Mouse (Mus musculus) CD4-positive, CD25-positive, alpha-beta regulatory T cell, adult 2 months (primary cell): ENCODE results near the gene Txndc11.

Source experiments
- DNase-seq: peaks from one replicate; pipeline ENCODE4 v3.0.0-alpha.2; 2012; ENCODE audit warnings: low read depth, low spot score

Txndc11 gene

DNA sequence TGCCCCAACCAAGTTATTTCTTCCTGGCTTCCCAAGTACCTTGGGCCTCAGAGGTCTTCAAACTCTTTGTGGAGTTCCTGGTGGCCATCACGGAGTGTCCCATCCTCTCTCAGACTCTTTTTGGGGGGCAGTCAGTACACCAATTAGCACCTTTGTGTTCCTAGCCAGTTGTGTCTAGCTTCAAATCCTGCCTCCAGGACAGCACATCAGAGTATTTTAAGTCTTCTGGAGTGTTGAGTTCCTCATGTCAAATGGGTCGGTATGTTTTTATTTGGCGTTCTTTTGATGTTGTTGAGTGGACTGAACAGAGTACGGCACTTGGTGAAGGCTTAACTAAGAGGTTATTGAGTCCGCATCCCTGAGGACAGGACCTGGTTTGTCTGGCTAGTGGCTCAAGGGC, 69.0 kb downstream of the Txndc11 start:
- DNase-seq, result peak; percentile 16

DNA sequence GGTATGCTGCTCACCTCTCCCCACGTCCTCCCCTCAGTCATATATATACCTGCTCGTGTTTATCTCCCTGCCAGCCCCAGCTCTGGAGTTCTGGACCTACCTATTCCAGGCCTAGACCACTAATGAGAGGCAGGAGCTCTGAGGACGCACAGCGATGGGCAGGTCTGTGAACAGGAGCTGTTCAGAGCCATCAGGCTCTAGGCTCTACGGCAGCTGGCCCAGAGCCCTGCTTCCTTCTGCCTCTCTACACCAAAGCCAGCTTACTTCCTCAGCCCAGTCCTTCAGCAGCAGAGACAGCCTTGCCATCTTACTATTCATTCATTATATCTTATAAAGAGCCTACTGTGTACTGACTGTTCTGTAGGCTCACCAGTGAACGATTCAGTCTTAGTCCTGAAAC, 69.7 kb downstream of the Txndc11 start:
- DNase-seq, result no peak

DNA sequence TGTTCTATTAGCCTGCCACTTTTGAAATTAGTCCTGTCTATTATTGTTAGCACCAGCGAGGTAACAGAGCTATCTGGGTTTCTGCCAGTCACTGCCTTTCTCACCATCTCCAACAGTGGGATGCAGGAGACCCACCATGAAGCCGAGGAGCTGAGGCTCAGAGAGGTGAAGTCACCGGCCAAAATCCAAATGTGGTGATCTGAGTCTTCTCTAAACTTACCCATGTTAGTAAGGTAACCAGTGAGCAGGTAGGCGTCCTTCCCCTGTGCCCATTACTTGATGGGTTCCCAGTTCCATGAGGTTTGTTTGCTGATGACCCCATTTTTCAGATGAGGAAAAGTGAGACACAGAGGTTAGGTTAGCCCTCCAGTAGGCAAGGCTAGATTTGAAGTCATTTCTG, 70.1 kb downstream of the Txndc11 start:
- no peak for DNase-seq

DNA sequence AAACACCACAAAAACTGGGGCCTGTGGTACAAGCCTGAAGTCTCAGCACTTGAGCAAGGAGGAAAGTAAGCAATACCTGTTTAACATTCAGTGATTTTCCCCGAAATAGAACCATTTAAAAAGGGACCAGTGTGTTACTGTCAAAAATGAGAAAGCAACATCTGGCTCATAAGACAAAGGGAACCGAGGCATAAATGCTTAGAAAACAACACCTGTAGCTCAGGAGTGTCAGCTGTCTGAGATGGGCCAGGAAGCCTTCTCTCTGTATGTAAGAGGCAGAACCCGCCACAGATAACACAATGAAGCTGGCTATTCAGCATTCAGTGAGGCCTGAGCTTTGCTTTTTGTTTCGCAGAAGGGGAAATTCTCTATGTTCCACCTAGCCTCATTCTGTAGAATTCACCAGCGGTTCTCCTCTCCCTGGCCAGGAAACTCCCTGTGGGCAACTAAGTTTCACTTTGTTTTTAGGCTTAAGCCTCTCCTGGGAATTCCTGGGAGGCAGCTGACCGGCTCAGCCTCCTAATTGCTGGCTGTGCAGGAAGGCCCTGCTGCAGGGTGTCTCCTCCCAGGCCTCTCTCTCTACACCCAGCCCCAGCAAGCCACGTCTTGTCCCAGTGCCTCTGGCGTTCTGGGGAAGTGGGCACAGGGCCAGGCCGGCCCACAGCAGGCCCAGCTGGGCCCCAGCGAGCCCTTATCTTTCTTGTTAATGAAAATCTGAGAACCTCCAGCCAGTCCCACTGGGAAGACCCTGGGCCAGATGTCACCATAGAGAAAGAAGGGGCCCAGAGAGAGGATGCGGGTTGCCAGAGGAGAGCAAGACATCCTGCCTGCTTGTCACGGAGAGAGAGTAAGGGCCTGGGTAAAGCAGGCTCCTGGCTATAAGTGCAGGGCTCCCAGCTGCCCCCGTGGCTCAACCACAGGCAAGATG, 71.4 kb downstream of the Txndc11 start:
- DNase-seq, result peak; percentile 34

DNA sequence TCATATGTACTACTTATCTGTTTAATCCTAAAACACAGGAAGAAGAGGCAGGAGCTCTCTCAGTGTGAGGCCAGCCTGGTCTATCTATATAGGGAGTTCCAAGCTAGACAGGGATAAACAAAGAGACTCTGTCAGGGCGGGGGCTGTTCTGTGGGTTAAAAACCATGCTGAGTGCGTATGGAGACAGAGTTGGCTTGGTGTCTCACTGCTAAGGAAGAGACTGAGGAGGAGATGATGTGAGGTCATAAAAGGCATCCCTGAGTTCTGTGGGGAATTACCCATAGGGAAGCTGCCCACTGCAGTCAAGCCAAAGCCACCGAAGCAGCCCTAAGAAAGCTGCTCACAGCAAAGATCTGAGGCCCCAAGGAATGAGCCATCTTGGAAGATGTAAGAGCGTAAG, 73.8 kb downstream of the Txndc11 start, which contains the start of gene Snn:
TSS of gene Snn (plus strand) at position 301 of the 400 bp plus-strand sequence.
- DNase-seq, result no peak

DNA sequence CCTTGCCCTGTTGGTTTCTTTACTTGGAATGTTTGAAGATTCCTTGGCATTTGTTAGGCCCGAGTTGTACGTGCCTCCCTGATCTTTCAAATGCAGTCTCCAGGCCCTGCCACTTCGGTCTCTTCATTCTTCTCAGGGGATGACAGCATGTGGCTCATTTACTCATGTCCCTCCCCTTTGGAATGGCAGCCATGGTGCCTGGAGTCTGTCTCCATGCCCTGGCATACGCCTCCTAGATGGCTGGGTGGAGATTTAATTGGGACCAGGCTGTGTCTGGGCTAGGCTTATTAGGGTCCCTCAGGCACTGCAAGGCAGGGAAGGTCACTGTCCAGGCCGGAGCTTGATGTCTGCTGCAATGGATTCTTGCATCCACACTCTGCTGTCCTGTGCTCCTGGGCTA, 78.5 kb downstream of the Txndc11 start:
- DNase-seq, result no peak

DNA sequence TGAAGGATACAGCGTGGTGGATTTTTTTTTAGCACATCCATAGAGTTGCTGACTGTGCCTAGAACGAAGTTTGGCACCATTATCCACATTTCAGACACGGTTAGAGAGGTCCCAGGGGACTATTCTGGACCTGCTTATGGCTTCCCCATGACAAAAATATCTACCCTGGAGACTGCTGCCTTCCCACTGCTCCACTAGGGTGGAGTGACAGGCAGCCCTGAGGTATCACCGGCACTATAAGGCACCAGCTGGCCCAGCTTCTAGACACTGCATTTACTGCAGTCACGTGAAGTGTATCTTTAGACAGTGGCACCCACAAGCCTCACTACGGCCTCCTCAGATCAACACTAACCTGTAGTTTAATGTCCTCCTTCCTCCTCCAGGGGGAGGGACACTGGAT, 79.6 kb downstream of the Txndc11 start:
- DNase-seq, result no peak

DNA sequence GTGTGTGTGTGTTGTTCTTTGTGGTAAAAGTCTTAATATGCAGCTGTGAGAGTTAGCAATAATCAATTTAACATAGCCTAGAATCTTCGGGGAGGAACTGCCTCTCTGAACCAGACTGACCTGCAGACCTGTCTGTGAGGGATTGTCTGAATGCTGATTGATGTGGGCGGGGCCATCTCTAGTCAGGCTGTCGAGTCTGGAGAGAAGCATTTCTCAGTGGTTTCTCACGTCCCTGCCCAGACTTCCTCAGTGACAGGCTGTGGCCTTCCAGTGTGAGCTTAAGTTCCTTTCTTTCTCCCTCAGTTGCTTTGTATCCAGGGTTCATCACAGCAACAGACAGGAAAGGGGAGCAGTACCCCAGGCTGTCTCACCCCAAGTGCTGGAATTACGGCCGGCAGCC, 80.0 kb downstream of the Txndc11 start:
- no peak for DNase-seq

DNA sequence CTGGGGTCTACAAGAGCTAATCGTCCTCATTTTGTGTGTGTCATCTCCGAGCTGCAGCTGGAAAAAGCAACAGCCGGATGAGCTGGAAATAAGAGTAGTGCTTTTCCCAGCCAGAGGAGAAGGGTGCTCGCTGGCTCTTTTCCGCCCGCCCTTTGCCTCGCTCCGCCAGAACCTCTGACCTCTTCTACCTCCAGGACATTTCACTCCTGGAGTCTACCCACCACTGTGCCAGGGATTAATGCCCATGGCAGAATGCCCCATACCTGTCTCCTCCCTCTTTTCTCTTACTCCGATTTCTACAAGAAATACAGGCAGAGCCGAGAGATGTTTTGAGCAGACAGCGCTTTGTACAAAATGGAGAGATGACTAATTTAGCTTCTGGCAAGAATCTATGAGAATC, 83.3 kb downstream of the Txndc11 start:
- no peak for DNase-seq

DNA sequence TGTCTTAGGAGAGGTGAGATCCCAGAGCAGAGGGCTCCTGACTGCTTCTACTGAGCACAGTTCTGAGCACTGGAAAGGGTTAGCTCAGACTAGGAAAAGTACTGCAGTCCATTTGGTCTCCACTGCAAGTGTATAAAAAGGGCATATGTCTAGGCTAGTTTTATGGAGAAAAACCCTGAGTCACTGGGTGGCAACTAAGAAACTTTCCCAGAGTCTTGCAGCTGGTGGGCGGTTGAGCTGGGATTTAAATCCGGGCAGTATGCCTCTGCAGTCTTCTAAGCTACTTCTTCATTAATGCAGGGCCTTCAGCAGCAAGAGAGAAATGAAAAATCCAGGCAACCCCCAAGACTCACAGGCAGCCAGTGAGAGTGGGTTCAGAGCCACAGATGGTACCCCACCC, 84.2 kb downstream of the Txndc11 start:
- no peak for DNase-seq

DNA sequence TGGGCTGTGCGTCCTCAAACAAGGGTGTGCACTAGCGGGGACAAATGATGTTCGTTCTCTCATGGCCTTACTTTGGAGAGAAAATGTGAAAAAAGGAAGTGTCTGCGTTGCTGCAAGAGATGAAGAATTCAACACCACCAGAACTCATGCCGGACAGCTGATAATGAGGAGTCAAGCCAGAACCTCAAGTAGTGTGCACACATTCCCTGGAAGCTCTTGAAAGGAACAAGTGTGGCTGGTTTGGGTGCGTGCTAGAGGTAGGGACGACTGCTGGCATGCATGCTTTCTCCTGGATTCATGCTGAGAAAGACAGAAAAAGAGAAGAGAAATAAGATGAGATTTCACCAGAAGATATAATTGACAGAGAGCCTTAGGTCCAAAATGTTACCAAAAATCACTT, 87.3 kb downstream of the Txndc11 start:
- no peak for DNase-seq

DNA sequence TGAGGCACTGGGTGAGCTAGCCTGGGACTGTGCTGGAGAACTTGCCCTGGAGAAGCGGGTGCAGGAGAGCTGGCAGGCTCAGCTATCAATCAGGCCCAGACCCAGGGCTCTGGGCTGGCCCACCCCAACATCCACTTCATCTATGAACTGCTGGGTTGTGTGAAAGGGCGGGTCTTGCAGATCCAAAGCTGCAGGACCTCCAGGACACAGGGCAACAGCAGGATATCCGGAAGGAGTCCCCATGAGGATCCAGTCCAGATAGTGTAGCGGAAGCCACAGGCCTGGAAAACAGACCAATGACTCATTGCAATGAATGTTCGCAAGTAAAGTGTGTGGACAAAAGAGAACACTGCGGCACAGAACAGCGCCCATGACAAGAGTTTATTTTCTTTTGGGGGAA, 88.0 kb downstream of the Txndc11 start:
- DNase-seq, result no peak

DNA sequence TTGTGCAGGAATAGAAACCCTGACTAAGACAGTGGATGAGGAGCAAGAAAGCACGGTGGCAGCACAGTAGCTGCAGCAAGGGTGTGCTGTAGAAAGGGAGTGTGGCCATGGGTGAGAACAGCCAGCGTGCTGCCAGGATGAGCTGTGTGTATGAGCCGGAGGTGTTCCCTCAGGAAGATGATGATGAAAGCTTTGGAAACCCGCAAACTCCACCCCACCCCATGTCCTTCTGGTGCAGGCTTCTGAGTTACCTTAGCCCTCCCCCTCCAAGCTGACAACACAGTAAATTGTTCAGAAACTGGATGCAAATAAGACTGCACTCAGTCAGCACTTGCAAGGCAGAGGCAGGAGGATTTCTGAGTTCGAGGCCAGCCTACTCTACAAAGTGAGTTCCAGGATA, 91.2 kb downstream of the Txndc11 start:
- DNase-seq, result no peak

DNA sequence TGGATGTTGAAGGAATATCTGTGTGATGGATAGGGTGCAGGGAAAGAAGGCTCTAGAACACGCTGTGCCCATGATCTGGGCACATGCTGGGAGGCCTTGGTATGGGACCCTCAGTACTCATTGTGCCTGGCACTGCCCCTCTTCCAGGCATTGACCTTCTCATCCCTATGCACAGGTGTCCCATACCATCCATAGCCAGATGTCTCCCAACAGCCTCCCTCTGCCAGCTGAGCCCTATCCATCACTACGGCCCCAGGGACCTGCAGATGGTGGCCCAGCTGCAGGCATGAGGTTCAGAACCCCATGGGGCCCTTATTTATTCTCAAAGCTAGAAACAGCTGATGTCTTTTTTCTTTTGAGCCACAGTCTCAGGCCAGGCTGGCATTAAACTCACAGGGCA, 93.8 kb downstream of the Txndc11 start:
- no peak for DNase-seq

DNA sequence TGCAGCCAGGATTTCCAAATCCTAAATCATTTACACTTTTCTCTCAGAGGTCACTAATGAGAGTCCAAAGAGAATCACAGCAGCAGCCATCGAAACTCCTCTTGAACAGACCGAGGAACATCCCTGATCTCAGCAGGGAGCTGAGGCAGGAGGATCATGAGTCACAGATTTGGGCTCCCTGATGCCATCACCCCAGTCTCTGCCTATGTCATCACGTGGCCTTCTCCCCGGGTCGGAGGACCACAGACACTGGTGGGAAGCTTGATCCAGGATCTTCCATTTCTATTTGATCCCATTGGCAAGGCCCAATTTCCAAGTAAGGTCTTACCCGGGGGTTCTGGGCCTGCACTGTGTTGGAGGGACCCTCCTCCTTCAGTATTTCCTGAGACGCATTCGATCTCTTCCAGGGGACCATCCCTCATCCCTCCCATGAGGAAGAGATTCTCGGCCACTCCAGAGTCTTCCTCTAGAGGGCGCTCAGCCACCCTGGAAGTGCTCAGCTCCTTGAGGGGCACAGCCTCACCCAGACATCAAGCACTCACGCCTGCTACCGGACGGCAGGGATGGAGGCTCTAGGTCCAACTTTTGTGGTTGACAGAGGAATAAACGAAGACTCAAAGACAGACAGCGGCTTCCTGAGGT, 98.5 kb downstream of the Txndc11 start:
- peak; percentile 83 for DNase-seq

DNA sequence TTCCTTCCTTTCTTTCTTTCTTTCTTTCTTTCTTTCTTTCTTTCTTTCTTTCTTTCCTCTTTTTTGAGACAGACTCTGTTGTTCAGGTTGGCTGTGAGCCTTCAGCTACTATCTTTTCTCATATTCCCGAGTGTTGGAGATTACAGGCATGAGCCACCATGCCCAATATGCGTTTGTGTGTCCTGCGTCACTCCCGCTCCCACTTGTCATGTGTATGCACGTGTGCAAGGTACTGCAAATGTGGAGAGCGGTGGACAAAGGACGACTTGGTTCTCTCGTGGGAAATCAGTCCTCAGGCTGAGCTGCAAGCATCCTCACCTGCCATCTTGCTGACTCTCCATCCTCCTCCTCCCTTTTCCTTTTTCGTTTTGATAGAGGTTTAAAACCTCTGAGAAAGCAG, 99.2 kb downstream of the Txndc11 start:
- no peak for DNase-seq

DNA sequence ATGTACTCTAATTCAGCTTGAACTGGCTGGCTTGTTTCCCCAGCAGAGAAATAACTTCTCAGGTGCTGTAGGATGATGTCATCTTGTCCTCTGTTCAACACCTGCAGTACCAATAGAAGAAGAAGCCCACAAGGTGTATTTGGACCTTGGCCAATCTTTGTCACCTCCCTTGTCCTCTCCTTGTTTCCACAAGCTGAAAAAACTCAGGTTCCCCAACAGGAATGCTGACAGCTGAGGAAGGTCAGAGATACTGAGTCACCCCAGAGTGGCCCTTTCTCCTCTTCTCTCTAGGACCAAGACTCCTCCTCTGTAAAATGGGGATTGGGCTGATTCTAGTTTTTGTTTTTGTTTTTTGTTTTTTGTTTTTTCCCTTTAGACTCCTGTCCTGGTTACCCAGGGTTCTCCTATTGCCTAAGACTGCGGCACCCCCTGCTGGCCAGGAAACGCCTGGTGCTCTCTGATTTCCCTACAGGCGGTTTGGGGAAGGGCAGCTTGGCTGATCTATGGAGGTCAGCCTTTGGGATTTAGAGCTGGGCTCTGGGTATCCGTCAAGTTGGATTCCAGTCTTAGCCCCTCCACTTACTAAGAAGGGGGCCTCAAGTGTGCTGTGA, 100.2 kb downstream of the Txndc11 start:
- peak; percentile 91 for DNase-seq

DNA sequence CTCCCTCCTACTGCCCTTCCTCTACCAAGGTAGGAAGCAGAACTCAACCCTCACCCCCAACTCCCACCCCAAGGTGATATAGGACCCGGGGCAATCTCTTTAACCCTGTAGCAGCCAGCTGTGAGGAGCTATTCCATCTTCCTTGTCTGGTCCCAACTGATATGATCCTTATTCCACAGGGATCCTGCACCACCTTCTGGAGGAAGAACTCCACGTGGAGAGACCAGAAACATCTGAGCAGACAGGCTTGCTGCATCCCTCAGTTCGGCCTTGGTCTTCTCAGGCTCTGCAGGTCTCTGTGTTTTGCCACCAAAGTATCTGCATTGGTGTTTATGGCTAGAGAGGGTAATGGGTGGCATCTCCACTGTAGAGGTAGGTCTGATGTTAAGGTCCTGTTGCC, 103.1 kb downstream of the Txndc11 start:
- DNase-seq, result no peak

DNA sequence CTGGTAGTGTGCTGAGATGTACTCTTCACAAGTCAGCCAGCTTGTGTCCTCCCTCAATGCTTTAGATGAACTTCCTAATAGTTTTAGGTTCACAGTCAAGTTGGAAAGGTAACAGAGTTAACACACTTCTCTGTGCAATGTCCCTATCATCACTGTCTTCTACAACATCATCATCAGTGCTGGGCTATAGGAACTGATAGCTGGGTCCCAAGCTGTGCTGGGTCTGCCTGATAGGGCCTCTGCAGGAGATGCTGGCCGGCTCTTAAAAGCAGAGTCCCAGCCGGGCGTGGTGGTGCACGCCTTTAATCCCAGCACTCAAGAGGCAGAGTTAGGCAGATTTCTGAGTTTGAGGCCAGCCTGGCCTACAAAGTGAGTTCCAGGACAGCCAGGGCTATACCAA, 103.6 kb downstream of the Txndc11 start:
- no peak for DNase-seq

DNA sequence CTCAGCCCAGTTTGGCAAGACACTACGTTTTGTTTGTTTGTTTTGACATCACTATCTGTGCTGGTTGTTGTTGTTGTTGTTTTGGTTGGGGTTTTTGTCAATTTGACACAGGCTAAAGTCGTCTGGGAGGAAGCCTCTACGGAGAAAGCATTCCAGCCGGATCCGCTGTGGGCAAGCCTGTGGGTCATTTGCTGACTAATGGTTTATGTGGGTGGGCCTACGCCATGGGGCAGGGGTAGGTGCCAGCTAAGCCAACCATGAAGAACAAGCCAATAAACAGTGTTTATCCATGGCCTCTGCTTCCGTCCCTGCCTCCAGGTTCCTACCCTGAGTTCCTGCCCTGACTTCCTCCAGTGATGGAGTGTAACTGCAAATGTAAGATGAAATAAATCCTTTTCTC, 106.2 kb downstream of the Txndc11 start:
- no peak for DNase-seq
